Mouse (Mus musculus): ENCODE measurements around the gene Rel. TPM values are rescaled to one million over a fixed set of nuclear protein-coding genes. Genes with fewer than 3 reads are reported as not detected.

The Rel gene
- polyA plus RNA-seq, 1 experiment from 2014 or later, result 0.60 TPM

DNA sequence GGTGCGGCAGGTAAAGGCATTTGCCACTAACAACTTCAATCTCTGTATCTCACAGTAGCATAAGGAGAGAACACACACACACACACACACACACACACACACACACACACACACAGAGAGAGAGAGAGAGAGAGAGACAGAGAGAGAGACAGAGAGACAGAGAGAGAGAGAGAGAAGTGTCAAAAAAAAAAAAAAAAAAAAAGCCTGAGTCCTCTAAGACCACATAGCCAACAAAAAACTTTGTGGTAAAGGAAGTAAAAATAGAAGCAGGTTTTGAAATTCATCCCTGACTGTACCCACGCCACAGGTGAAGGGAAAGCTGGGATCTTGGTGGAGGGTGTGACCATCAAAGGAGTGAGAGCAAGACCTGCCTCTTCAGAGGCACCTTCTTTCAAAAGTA, 12.6 kb downstream of the Rel start:
- H3K27ac ChIP-seq (ENCODE audit: low read length), result no peak overlapping the region
- no peak overlapping the region for H3K4me3 ChIP-seq (ENCODE audit: low read length)
- H3K27me3 ChIP-seq (replicated peaks; ENCODE audit: control insufficient read depth, insufficient read depth, low read length), result no peaks in the 10 kb centered on the region
- ATAC-seq, result no peak
- no peak overlapping the region for H3K4me2 ChIP-seq (ENCODE audit: low read depth, low read length)
- H3K36me3 ChIP-seq (ENCODE audit: control insufficient read depth, insufficient read depth, low read length), result no peaks in the 10 kb centered on the region
- no peaks in the 10 kb centered on the region for H3K9me3 ChIP-seq (ENCODE audit: control insufficient read depth, low read length)
- H3K4me1 ChIP-seq (ENCODE audit: control insufficient read depth, insufficient read depth, low read length), result no peaks in the 10 kb centered on the region
- H3K9ac ChIP-seq (ENCODE audit: low read depth, low read length), result no peak overlapping the region
- WGBS, result 84% methylated on average over 2 of the region's 2 CpGs

DNA sequence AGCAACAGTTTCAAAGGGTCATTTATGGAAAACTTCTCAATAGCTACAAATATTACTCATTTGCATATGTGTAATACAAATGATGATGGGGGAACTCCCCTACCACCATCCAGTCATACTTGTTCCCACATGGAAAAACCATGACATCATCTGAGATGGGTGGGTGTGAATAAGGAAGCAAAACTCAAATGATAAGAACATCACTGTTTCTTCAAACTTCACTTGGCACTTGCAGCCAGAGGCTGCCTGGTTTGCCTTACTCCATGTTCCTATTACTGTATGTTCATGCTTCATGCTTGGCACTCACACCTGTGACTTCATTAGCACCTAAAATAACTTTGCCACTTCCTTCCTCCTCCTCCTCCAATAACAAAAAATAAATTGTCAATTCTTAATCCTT, 16.4 kb downstream of the Rel start:
- Histone ChIP-seq H3K4me2 (ENCODE audit: low read depth, low read length) (no peak overlapping the region), H3K27me3 (replicated peaks; ENCODE audit: control insufficient read depth, insufficient read depth, low read length) (no peaks in the 10 kb centered on the region), H3K36me3 (ENCODE audit: control insufficient read depth, insufficient read depth, low read length) (no peaks in the 10 kb centered on the region), H3K27ac (ENCODE audit: low read length) (no peak overlapping the region), H3K9ac (ENCODE audit: low read depth, low read length) (no peak overlapping the region), H3K4me3 (ENCODE audit: low read length) (no peak overlapping the region), H3K9me3 (ENCODE audit: control insufficient read depth, low read length) (no peaks in the 10 kb centered on the region), H3K4me1 (ENCODE audit: control insufficient read depth, insufficient read depth, low read length) (no peaks in the 10 kb centered on the region)
- ATAC-seq, result no peak

DNA sequence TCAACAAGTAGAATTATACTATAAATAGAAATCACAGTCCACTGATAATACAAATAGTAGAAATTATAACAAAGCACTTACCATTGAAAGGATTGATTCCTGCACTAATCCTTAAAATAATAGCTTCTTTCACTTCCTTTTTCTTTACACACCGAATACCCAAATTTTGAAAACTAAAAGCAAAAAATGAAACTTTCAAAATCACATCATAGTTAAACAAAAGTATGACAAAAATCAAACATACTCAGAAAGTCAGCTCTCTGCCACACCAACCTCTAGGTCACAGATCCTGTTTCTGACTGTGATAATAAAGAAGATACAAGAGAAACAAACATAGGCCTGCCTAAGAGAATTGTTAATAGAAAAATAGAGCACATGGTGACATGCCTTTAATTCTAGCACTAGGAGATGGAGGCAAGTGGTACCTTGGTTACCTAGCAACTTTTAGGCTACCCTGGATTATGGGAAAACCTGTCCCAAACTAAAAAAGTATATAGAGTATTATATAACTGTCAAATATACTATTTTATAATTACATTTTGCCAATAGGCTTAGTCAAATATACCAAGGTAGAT, 17.5 kb downstream of the Rel start:
- no peak for ATAC-seq
- H3K4me1 ChIP-seq (ENCODE audit: control insufficient read depth, insufficient read depth, low read length), result no peaks in the 10 kb centered on the region
- no peak overlapping the region for H3K27ac ChIP-seq (ENCODE audit: low read length)
- no peak overlapping the region for H3K4me2 ChIP-seq (ENCODE audit: low read depth, low read length)
- H3K27me3 ChIP-seq (replicated peaks; ENCODE audit: control insufficient read depth, insufficient read depth, low read length), result no peaks in the 10 kb centered on the region
- no peaks in the 10 kb centered on the region for H3K9me3 ChIP-seq (ENCODE audit: control insufficient read depth, low read length)
- H3K4me3 ChIP-seq (ENCODE audit: low read length), result no peak overlapping the region
- H3K9ac ChIP-seq (ENCODE audit: low read depth, low read length), result no peak overlapping the region
- no peaks in the 10 kb centered on the region for H3K36me3 ChIP-seq (ENCODE audit: control insufficient read depth, insufficient read depth, low read length)
- WGBS, result 79% methylated on average over 1 of the region's 1 CpGs

DNA sequence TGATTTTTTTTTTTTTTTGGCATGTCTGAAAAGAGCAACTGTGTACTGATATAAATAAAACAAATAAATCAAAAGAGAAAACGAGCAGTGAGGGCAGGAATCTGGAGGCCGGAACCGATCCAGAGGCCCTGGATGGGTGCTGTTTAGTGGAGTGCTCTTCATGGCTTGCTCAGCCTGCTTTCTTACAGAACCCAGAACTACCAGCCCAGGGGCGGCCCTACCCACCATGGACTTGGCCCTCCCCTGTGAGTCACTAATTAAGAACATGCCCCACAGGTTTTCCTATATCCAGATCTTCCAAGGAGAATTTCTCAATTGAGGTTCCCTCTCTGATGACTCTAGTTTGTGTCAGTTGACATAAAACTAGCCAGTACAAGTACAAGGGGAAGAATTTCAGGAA, 24.7 kb downstream of the Rel start:
- H3K9ac ChIP-seq (ENCODE audit: low read depth, low read length), result no peak overlapping the region
- H3K36me3 ChIP-seq (ENCODE audit: control insufficient read depth, insufficient read depth, low read length), result no peaks in the 10 kb centered on the region
- no peak overlapping the region for H3K4me3 ChIP-seq (ENCODE audit: low read length)
- no peak for ATAC-seq
- no peaks in the 10 kb centered on the region for H3K9me3 ChIP-seq (ENCODE audit: control insufficient read depth, low read length)
- no peaks in the 10 kb centered on the region for H3K4me1 ChIP-seq (ENCODE audit: control insufficient read depth, insufficient read depth, low read length)
- H3K27ac ChIP-seq (ENCODE audit: low read length), result no peak overlapping the region
- H3K27me3 ChIP-seq (replicated peaks; ENCODE audit: control insufficient read depth, insufficient read depth, low read length), result no peaks in the 10 kb centered on the region
- no peak overlapping the region for H3K4me2 ChIP-seq (ENCODE audit: low read depth, low read length)
- 77% methylated on average over 4 of the region's 4 CpGs for WGBS

DNA sequence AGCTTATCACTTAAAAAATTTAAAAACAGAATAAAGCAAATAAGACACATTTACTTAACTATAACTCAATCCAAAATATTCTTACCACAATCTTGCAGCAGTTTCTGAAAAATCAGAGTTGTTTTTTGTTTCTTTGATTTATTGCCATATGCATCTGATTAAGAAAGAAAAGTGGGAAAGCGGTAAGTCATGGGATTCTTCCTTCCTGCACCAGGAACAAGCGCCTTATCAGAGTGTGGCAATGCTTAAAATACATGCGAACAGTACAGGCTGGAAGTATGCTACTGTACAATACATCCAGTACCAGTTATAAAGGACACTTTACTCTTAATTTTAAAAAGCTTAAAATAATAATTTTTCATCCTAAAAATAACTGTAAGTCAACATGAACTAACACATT, 26.4 kb downstream of the Rel start:
- Histone ChIP-seq H3K27me3 (replicated peaks; ENCODE audit: control insufficient read depth, insufficient read depth, low read length) (no peaks in the 10 kb centered on the region), H3K4me1 (ENCODE audit: control insufficient read depth, insufficient read depth, low read length) (no peaks in the 10 kb centered on the region), H3K4me2 (ENCODE audit: low read depth, low read length) (no peak overlapping the region), H3K9me3 (ENCODE audit: control insufficient read depth, low read length) (no peaks in the 10 kb centered on the region), H3K4me3 (ENCODE audit: low read length) (no peak overlapping the region), H3K9ac (ENCODE audit: low read depth, low read length) (no peak overlapping the region), H3K27ac (ENCODE audit: low read length) (no peak overlapping the region), H3K36me3 (ENCODE audit: control insufficient read depth, insufficient read depth, low read length) (no peaks in the 10 kb centered on the region)
- 89% methylated on average over 3 of the region's 3 CpGs for WGBS
- ATAC-seq, result no peak

DNA sequence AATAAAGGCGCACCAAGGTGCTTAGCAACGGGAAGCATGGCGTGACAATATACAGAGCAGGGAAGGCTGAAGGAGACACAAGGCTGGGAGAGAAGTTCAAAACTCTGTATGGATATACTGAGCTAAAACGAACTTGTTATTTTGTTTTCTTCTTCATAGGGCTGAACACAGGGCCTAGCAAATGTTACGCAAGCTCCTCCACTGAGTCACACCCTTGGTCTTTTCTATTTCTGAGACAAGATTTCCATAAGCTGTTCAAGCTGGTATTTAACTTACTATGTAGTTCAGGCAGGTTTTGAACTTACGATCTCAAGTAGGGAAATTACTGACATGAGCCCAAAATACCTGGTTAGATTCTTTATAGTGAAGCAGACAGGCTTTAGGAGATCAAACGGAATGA, 29.4 kb downstream of the Rel start:
- no peak overlapping the region for H3K4me3 ChIP-seq (ENCODE audit: low read length)
- H3K27me3 ChIP-seq (replicated peaks; ENCODE audit: control insufficient read depth, insufficient read depth, low read length), result no peaks in the 10 kb centered on the region
- no peak overlapping the region for H3K9ac ChIP-seq (ENCODE audit: low read depth, low read length)
- H3K9me3 ChIP-seq (ENCODE audit: control insufficient read depth, low read length), result no peaks in the 10 kb centered on the region
- ATAC-seq, result no peak
- 92% methylated on average over 7 of the region's 7 CpGs for WGBS
- H3K36me3 ChIP-seq (ENCODE audit: control insufficient read depth, insufficient read depth, low read length), result no peaks in the 10 kb centered on the region
- H3K27ac ChIP-seq (ENCODE audit: low read length), result no peak overlapping the region
- no peak overlapping the region for H3K4me2 ChIP-seq (ENCODE audit: low read depth, low read length)
- H3K4me1 ChIP-seq (ENCODE audit: control insufficient read depth, insufficient read depth, low read length), result no peaks in the 10 kb centered on the region

DNA sequence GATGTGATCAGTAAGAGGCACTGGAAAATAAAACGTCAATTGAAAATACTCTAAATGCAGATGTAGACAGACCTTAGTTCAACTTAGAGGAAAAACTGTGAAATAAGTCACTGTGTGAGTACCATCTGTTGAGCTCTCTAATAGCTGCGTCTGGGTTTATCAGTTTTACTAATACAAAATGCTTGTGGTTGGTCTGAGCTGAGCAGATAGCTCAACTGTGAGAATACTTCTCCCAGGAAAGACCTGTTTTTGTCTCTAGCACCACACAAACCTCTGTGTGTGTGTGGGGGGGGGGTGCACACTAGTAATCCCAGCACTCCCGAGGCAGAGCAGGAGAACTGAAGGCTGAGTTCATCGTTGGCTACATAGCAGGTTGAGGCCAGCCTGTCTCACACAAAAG, 29.9 kb downstream of the Rel start:
- H3K27me3 ChIP-seq (replicated peaks; ENCODE audit: control insufficient read depth, insufficient read depth, low read length), result no peaks in the 10 kb centered on the region
- no peak overlapping the region for H3K9ac ChIP-seq (ENCODE audit: low read depth, low read length)
- WGBS, result 74% methylated on average over 4 of the region's 4 CpGs

DNA sequence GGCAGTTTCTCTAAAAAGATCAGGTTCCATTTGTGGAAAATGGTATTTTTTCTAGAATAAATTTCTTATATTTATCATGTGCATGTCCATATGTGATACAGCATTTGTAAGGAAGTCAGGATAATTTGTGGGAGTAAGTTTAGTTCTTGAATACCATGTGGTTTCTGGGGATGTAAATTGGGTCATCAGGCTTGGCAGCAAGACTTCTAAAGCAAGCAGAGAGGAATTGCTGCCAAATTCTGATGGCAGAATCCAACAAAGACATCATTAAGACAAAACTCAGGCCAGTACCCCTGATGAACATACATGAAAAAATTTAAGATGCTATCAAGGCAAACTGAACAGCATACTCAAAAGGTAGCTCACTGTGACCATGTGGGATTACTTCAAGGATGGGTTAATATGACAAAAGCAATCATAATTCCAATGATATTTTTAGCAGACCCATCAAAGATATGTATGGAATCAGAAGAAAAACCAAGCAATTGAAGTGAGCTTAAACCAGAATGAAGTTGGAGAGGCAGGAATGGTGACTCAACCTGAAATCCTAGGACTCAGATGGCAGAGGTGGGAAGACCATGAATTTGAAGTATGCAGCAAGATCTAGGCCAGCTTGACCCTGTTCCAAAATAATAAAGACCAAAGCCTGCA, 34.8 kb downstream of the Rel start:
- Histone ChIP-seq H3K9ac (ENCODE audit: low read depth, low read length) (no peak overlapping the region), H3K36me3 (ENCODE audit: control insufficient read depth, insufficient read depth, low read length) (0 out of 2 replicates have a peak, but pooled peaks cover 2% of the 10 kb centered on the region), H3K27ac (ENCODE audit: low read length) (no peak overlapping the region), H3K4me2 (ENCODE audit: low read depth, low read length) (no peak overlapping the region), H3K27me3 (replicated peaks; ENCODE audit: control insufficient read depth, insufficient read depth, low read length) (no peaks in the 10 kb centered on the region), H3K4me3 (ENCODE audit: low read length) (no peak overlapping the region), H3K4me1 (ENCODE audit: control insufficient read depth, insufficient read depth, low read length) (no peaks in the 10 kb centered on the region), H3K9me3 (ENCODE audit: control insufficient read depth, low read length) (no peaks in the 10 kb centered on the region)
- ATAC-seq, result no peak

More for the DNA sequence above, 29.9 kb downstream of the Rel start:
- Histone ChIP-seq H3K4me3 (ENCODE audit: low read length) (no peak overlapping the region), H3K27ac (ENCODE audit: low read length) (no peak overlapping the region), H3K9me3 (ENCODE audit: control insufficient read depth, low read length) (no peaks in the 10 kb centered on the region), H3K36me3 (ENCODE audit: control insufficient read depth, insufficient read depth, low read length) (no peaks in the 10 kb centered on the region), H3K4me1 (ENCODE audit: control insufficient read depth, insufficient read depth, low read length) (no peaks in the 10 kb centered on the region), H3K4me2 (ENCODE audit: low read depth, low read length) (no peak overlapping the region)
- no peak for ATAC-seq

DNA sequence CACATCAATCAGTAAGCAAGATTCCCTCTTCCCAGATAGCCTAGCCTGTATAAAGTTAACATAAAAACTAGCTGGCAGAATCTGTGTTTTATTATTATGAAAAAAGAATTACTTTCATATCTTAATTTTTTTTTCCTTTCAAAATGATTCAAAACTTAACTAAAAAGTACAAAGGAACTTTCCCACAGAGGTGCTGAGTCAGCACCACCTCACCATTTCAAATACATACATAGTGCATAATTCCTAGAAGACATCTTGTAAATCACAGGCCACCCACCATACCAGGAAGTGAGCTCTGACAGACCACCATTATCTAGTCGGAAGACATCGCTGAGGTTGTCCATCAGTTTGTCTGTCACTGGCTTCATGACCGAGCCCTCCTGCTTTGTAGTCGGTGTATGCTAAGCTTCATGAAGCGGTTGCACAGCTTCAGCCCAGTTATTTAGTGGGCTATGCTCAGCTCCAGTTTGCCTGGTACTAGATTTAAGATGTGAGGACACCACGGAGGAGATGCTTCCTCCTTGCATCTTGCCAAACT, 36.0 kb downstream of the Rel start:
- H3K27ac ChIP-seq (ENCODE audit: low read length), result no peak overlapping the region
- 89% methylated on average over 6 of the region's 6 CpGs for WGBS
- no peaks in the 10 kb centered on the region for H3K27me3 ChIP-seq (replicated peaks; ENCODE audit: control insufficient read depth, insufficient read depth, low read length)
- H3K4me1 ChIP-seq (ENCODE audit: control insufficient read depth, insufficient read depth, low read length), result no peaks in the 10 kb centered on the region
- no peak for ATAC-seq
- no peak overlapping the region for H3K4me3 ChIP-seq (ENCODE audit: low read length)
- H3K4me2 ChIP-seq (ENCODE audit: low read depth, low read length), result no peak overlapping the region
- no peak overlapping the region for H3K9ac ChIP-seq (ENCODE audit: low read depth, low read length)
- no peaks in the 10 kb centered on the region for H3K9me3 ChIP-seq (ENCODE audit: control insufficient read depth, low read length)
- H3K36me3 ChIP-seq (ENCODE audit: control insufficient read depth, insufficient read depth, low read length), result 0 out of 2 replicates have a peak, but pooled peaks cover 2% of the 10 kb centered on the region

DNA sequence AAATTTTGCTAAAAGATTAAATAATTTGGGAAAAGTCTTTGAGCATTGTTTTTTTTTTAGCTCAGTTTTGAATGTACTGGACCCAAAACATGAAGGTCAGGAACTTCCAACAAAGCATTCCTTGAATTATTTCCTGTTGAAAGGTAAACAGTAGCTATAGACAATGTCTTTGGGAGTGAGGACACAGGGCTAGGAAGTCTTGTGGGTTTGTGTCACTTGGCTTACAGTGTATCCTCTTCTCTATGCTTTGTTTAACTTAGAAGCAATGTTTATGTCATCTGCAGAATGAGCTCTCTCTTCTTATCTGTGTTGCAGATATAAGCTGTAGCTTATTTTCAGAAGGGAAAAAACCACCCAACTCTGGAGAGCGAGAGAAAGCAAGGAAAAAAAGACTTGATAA, 37.9 kb downstream of the Rel start:
- Histone ChIP-seq H3K36me3 (ENCODE audit: control insufficient read depth, insufficient read depth, low read length) (peaks cover 2% of the 10 kb centered on the region; the same call in 1 of the 2 replicates), H3K4me2 (ENCODE audit: low read depth, low read length) (no peak overlapping the region), H3K27ac (ENCODE audit: low read length) (no peak overlapping the region), H3K27me3 (replicated peaks; ENCODE audit: control insufficient read depth, insufficient read depth, low read length) (no peaks in the 10 kb centered on the region), H3K9ac (ENCODE audit: low read depth, low read length) (no peak overlapping the region), H3K9me3 (ENCODE audit: control insufficient read depth, low read length) (no peaks in the 10 kb centered on the region), H3K4me1 (ENCODE audit: control insufficient read depth, insufficient read depth, low read length) (no peaks in the 10 kb centered on the region), H3K4me3 (ENCODE audit: low read length) (no peak overlapping the region)
- WGBS, result 63% methylated on average over 1 of the region's 1 CpGs
- no peak for ATAC-seq
